Mouse (Mus musculus): Measurements from ENCODE around the gene AF067061. TPM values are rescaled to one million over a fixed set of nuclear protein-coding genes. Genes with fewer than 3 reads are reported as not detected.

Gene AF067061
- total RNA-seq, 2 experiments from 2014 or later: not detected

Other genes with a start within 250 kb of the AF067061 start
- gene Gm36079, start 236.1 kb upstream of the AF067061 start, total RNA-seq (2021): not detected
- gene Gm21188, start 210.9 kb upstream of the AF067061 start, total RNA-seq (2021): under 1 TPM in 1 of 2 experiments, not detected in 1; 0.17 TPM
- not detected for gene Gm20767, start 122.9 kb upstream of the AF067061 start, total RNA-seq (2021)
- not detected for gene Gm21818, start 90.7 kb upstream of the AF067061 start, total RNA-seq (2021)
- gene Gm21762, start 47.2 kb upstream of the AF067061 start, total RNA-seq (2021): not detected
- not detected for gene Gm21731, start 24.0 kb upstream of the AF067061 start, total RNA-seq (2021)
- not detected for gene BC147527, start 37.3 kb downstream of the AF067061 start, total RNA-seq (2021)
- not detected for gene Tcstv3, start 53.8 kb downstream of the AF067061 start, total RNA-seq (2021)